Mouse (Mus musculus) MEL (cell line): ENCODE measurements around the gene Myo3b. TPM values are rescaled to one million over a fixed set of nuclear protein-coding genes. Genes with fewer than 3 reads are reported as not detected.

ENCODE experiments used
- DNase-seq: peaks from one replicate; pipeline ENCODE4 v3.0.0; 2011; ENCODE audit warnings: low read depth, low spot score
- H3K27ac ChIP-seq: 2 replicates; pipeline ENCODE4 v1.5.1; 2012; ENCODE audit warnings: low read depth, mild to moderate bottlenecking, control low read depth, low read length, moderate library complexity; ENCODE audit not compliant: control insufficient read depth
- H3K27me3 ChIP-seq, 2 experiments: fragments of 150-350 bp in 1 of 2; sonication (generic) in 1 of 2; 2 replicates each; pipeline ENCODE4 v1.6.1; 2012; ENCODE audit warnings: low read length in 2 of 2, mild to moderate bottlenecking in 2 of 2, improper control_type of control experiment in 1 of 2, moderate library complexity in 1 of 2; ENCODE audit not compliant: insufficient read depth in 2 of 2, control insufficient read depth in 1 of 2
- H3K36me3 ChIP-seq, 2 experiments: 2 replicates each; pipeline ENCODE4 v1.6.1; 2012 to 2014; ENCODE audit warnings: low read length in 2 of 2, improper control_type of control experiment in 1 of 2, inconsistent platforms in 1 of 2, mild to moderate bottlenecking in 1 of 2; ENCODE audit not compliant: insufficient read depth in 2 of 2, control insufficient read depth in 1 of 2
- H3K4me1 ChIP-seq, 2 experiments: fragments of 150-350 bp in 1 of 2; sonication (generic) in 1 of 2; 2 replicates each; pipeline ENCODE4 v1.6.1; 2012; ENCODE audit warnings: low read length in 2 of 2, improper control_type of control experiment in 1 of 2, mild to moderate bottlenecking in 1 of 2; ENCODE audit not compliant: insufficient read depth in 2 of 2, control insufficient read depth in 1 of 2
- H3K4me3 ChIP-seq, 2 experiments: fragments of 150-350 bp in 1 of 2; sonication (generic) in 1 of 2; 2 replicates each; pipeline ENCODE4 v1.5.1; 2012; ENCODE audit warnings: low read depth in 2 of 2, low read length in 2 of 2, mild to moderate bottlenecking in 2 of 2, moderate library complexity in 2 of 2, control low read depth in 1 of 2, improper control_type of control experiment in 1 of 2; ENCODE audit not compliant: control insufficient read depth in 1 of 2, insufficient read depth in 1 of 2
- H3K79me2 ChIP-seq: 2 replicates; pipeline ENCODE4 v1.6.1; 2012; ENCODE audit warnings: mild to moderate bottlenecking, low read length, moderate library complexity; ENCODE audit not compliant: control insufficient read depth, poor library complexity, insufficient read depth
- H3K9ac ChIP-seq: 2 replicates; pipeline ENCODE4 v1.6.1; 2012; ENCODE audit warnings: low read depth, mild to moderate bottlenecking, control low read depth, low read length, moderate library complexity; ENCODE audit not compliant: control insufficient read depth, poor library complexity, severe bottlenecking
- H3K9me3 ChIP-seq: fragments of 150-350 bp; sonication (generic); replicated peaks from 2 replicates; pipeline ENCODE4 v1.6.1; 2012; ENCODE audit warnings: mild to moderate bottlenecking, low read length, improper control_type of control experiment, moderate library complexity; ENCODE audit not compliant: insufficient read depth
- CHD1 ChIP-seq: IDR thresholded peaks from 2 replicates; pipeline ENCODE4 v1.6.1; 2012; ENCODE audit warnings: low read depth, mild to moderate bottlenecking, inconsistent platforms, low read length, improper control_type of control experiment
- CHD2 ChIP-seq: IDR thresholded peaks from 2 replicates; pipeline ENCODE4 v1.6.1; 2011; ENCODE audit warnings: low read length, improper control_type of control experiment
- CTCF ChIP-seq, 3 experiments: IDR thresholded peaks in 2 of 3; conservative IDR thresholded peaks in 1 of 3; 2 replicates each; pipeline ENCODE4 v1.5.1; 2011 to 2012; ENCODE audit warnings: low read length in 3 of 3, low read depth in 2 of 3, mild to moderate bottlenecking in 2 of 3, improper control_type of control experiment in 1 of 3, inconsistent platforms in 1 of 3, mixed read lengths in 1 of 3, moderate library complexity in 1 of 3; ENCODE audit not compliant: control insufficient read depth in 1 of 3, insufficient read depth in 1 of 3, poor library complexity in 1 of 3, severe bottlenecking in 1 of 3
- JUND ChIP-seq: IDR thresholded peaks from 2 replicates; pipeline ENCODE4 v1.6.1; 2011; ENCODE audit warnings: low read depth, mild to moderate bottlenecking, improper control_type of control experiment, low read length
- KAT2A ChIP-seq: conservative IDR thresholded peaks from 2 replicates; pipeline ENCODE4 v1.6.1; 2012; ENCODE audit warnings: low read depth, low read length, improper control_type of control experiment, inconsistent platforms
- MAX ChIP-seq: IDR thresholded peaks from 2 replicates; pipeline ENCODE4 v1.6.1; 2011; ENCODE audit warnings: low read length, improper control_type of control experiment
- MAZ ChIP-seq: IDR thresholded peaks from 2 replicates; pipeline ENCODE4 v1.6.1; 2012; ENCODE audit warnings: low read depth, mild to moderate bottlenecking, inconsistent platforms, low read length, improper control_type of control experiment
- MXI1 ChIP-seq: IDR thresholded peaks from 2 replicates; pipeline ENCODE4 v1.6.1; 2011; ENCODE audit warnings: mild to moderate bottlenecking, low read depth, low read length, improper control_type of control experiment
- MYB ChIP-seq: IDR thresholded peaks from 2 replicates; pipeline ENCODE4 v1.6.1; 2011; ENCODE audit warnings: mild to moderate bottlenecking, low read depth, low read length, improper control_type of control experiment
- MYC ChIP-seq: IDR thresholded peaks from 2 replicates; pipeline ENCODE4 v1.6.1; 2011; ENCODE audit warnings: low read depth, mild to moderate bottlenecking, low read length, improper control_type of control experiment, moderate library complexity
- POLR2A ChIP-seq, 2 experiments: IDR thresholded peaks; 2 replicates each; pipeline ENCODE4 v1.6.1; 2011 to 2012; ENCODE audit warnings: low read length in 2 of 2, mild to moderate bottlenecking in 2 of 2, control low read depth in 1 of 2, improper control_type of control experiment in 1 of 2, low read depth in 1 of 2, moderate library complexity in 1 of 2; ENCODE audit not compliant: control insufficient read depth in 1 of 2, insufficient read depth in 1 of 2, poor library complexity in 1 of 2
- RCOR1 ChIP-seq: IDR thresholded peaks from 2 replicates; pipeline ENCODE4 v1.6.1; 2012; ENCODE audit warnings: low read depth, mild to moderate bottlenecking, inconsistent platforms, low read length, improper control_type of control experiment
- SIN3A ChIP-seq: IDR thresholded peaks from 2 replicates; pipeline ENCODE4 v1.6.1; 2012; ENCODE audit warnings: low read length, improper control_type of control experiment, inconsistent platforms
- SMC3 ChIP-seq: IDR thresholded peaks from 2 replicates; pipeline ENCODE4 v1.6.1; 2011; ENCODE audit warnings: low read depth, low read length, improper control_type of control experiment
- TAL1 ChIP-seq: IDR thresholded peaks from 2 replicates; pipeline ENCODE4 v1.6.1; 2012; ENCODE audit warnings: mild to moderate bottlenecking, inconsistent platforms, low read length, moderate library complexity, mixed read lengths
- UBTF ChIP-seq: IDR thresholded peaks from 2 replicates; pipeline ENCODE4 v1.6.1; 2012; ENCODE audit warnings: low read depth, mild to moderate bottlenecking, inconsistent platforms, low read length, improper control_type of control experiment, moderate library complexity, borderline replicate concordance; ENCODE audit not compliant: insufficient read depth
- USF1 ChIP-seq: IDR thresholded peaks from 2 replicates; pipeline ENCODE4 v1.6.1; 2014; ENCODE audit warnings: low read depth, mild to moderate bottlenecking, inconsistent platforms, low read length, improper control_type of control experiment, moderate library complexity
- USF2 ChIP-seq, 2 experiments: IDR thresholded peaks; 2 replicates each; pipeline ENCODE4 v1.6.1; 2011 to 2012; ENCODE audit warnings: improper control_type of control experiment in 2 of 2, low read length in 2 of 2, borderline replicate concordance in 1 of 2, inconsistent platforms in 1 of 2, low read depth in 1 of 2, mild to moderate bottlenecking in 1 of 2; ENCODE audit not compliant: insufficient read depth in 1 of 2
- ZC3H11A ChIP-seq: IDR thresholded peaks from 2 replicates; pipeline ENCODE4 v1.6.1; 2012; ENCODE audit warnings: low read depth, mild to moderate bottlenecking, inconsistent platforms, low read length, improper control_type of control experiment
- ZKSCAN1 ChIP-seq: IDR thresholded peaks from 2 replicates; pipeline ENCODE4 v1.6.1; 2012; ENCODE audit warnings: low read depth, mild to moderate bottlenecking, inconsistent platforms, low read length, improper control_type of control experiment, moderate library complexity
- polyA plus RNA-seq, 2 experiments: library from polyadenylated mRNA; stranded (reverse) in 1 of 2; unstranded in 1 of 2; fragments of >175 nt in 1 of 2; fragments of >200 nt in 1 of 2; gene quantifications; 2 replicates each; pipeline versions ENCODE4 v1.2.1 to v1.2.4; 2012; ENCODE audit warnings: low replicate concordance in 2 of 2, low read depth in 1 of 2; ENCODE audit not compliant: insufficient read length in 2 of 2, insufficient read depth in 1 of 2, missing spikeins in 1 of 2
- total RNA-seq: library from RNA; depleted of rRNA; stranded (reverse); fragments of 300-350 nt; gene quantifications from 2 replicates; pipeline ENCODE4 v1.2.3, GENCODE M21; 2012

Myo3b gene
- total and polyA plus RNA-seq, 3 experiments: not detected

DNA sequence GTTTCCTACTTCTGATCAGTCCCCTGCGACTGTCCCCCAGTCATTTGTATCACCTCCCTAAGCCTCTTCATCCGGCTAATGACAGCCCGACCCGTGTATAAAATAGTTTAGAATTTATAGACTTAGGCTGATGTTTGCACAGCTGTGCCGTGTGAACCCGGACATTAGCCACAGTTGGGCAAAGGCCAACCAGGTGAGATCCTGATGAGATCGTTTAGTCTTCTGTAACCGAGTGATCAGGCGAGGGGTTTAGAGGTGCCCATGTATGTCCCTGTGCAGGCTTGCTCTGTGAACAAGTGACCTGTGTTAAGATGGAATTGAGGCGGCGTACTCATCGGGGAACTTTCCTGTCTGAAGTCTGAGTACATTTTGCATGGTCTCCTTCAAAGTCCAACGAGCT is 373.4 kb downstream of the Myo3b start:
- Histone ChIP-seq H3K36me3 (no peaks in the 10 kb centered on the region), H3K4me1 (no peaks in the 10 kb centered on the region), H3K9ac (no peak overlapping the region), H3K9me3 (no peaks in the 10 kb centered on the region), H3K27me3 (no peaks in the 10 kb centered on the region), H3K79me2 (no peaks in the 10 kb centered on the region), H3K4me3 (no peak overlapping the region), H3K27ac (no peak overlapping the region)
- TF ChIP-seq USF2 (IDR thresholded peaks at IDR 0.05; ENCODE audit: borderline replicate concordance in 1 of 2, insufficient read depth in 1 of 2, low read depth in 1 of 2, low read length in 2 of 2): no peak
- no peak for TF ChIP-seq CTCF (IDR thresholded peaks at IDR 0.05 in 2 of 3, conservative IDR thresholded peaks at IDR 0.05 in 1 of 3; ENCODE audit: control insufficient read depth in 1 of 3, insufficient read depth in 1 of 3, low read depth in 2 of 3, low read length in 3 of 3, poor library complexity in 1 of 3, severe bottlenecking in 1 of 3)
- no peak for TF ChIP-seq POLR2A (IDR thresholded peaks at IDR 0.05; ENCODE audit: control insufficient read depth in 1 of 2, insufficient read depth in 1 of 2, low read depth in 1 of 2, low read length in 2 of 2, poor library complexity in 1 of 2)
- no peak for TF ChIP-seq MAX
- TF ChIP-seq JUND: no peak
- TF ChIP-seq MYB: no peak
- TF ChIP-seq MAZ: no peak
- no peak for TF ChIP-seq SMC3
- DNase-seq: no peak

DNA sequence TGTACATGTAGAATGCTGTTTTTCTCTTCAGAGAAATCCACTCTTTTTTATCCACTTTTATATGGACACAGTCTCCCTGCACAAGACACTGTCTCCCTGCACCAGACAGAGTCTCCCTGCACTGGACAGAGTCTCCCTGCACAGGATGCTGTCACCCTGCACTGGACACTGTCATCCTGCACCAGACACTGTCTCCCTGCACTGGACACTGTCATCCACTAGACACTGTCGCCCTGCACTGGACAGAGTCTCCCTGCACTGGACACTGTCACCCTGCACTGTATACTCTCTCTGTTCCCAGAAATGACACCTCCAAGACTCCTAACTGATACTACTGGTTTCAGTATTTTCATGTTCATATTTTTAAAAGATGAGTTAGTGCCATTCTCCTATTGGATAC is 375.5 kb downstream of the Myo3b start:
- no peaks in the 10 kb centered on the region for H3K27me3 ChIP-seq
- no peaks in the 10 kb centered on the region for H3K79me2 ChIP-seq
- no peak overlapping the region for H3K4me3 ChIP-seq
- TF ChIP-seq MXI1: no peak
- TF ChIP-seq ZC3H11A: no peak
- TF ChIP-seq JUND: no peak
- TF ChIP-seq SIN3A: no peak
- no peak for TF ChIP-seq MAX
- no peak for TF ChIP-seq CTCF (IDR thresholded peaks at IDR 0.05 in 2 of 3, conservative IDR thresholded peaks at IDR 0.05 in 1 of 3; ENCODE audit: control insufficient read depth in 1 of 3, insufficient read depth in 1 of 3, low read depth in 2 of 3, low read length in 3 of 3, poor library complexity in 1 of 3, severe bottlenecking in 1 of 3)
- no peak for TF ChIP-seq KAT2A
- no peak for TF ChIP-seq MAZ
- TF ChIP-seq USF1: no peak
- no peak for TF ChIP-seq MYC
- TF ChIP-seq TAL1: no peak
- TF ChIP-seq CHD2: no peak
- TF ChIP-seq ZKSCAN1: no peak
- TF ChIP-seq POLR2A (IDR thresholded peaks at IDR 0.05; ENCODE audit: control insufficient read depth in 1 of 2, insufficient read depth in 1 of 2, low read depth in 1 of 2, low read length in 2 of 2, poor library complexity in 1 of 2): no peak
- TF ChIP-seq USF2 (IDR thresholded peaks at IDR 0.05; ENCODE audit: borderline replicate concordance in 1 of 2, insufficient read depth in 1 of 2, low read depth in 1 of 2, low read length in 2 of 2): no peak
- TF ChIP-seq SMC3: no peak
- no peak for TF ChIP-seq CHD1
- TF ChIP-seq UBTF: no peak
- TF ChIP-seq RCOR1: no peak
- no peaks in the 10 kb centered on the region for H3K36me3 ChIP-seq
- no peaks in the 10 kb centered on the region for H3K4me1 ChIP-seq
- DNase-seq: no peak
- no peak overlapping the region for H3K9ac ChIP-seq
- H3K27ac ChIP-seq: no peak overlapping the region
- no peaks in the 10 kb centered on the region for H3K9me3 ChIP-seq
